Mouse (Mus musculus): ENCODE results near the gene Fxyd6.
A peak's percentile ranks its signal among the peaks of the same experiment; 100 is the strongest.

Fxyd6 gene

GRCm38 (mm10) chr9:45412700-45413477 is 42.9 kb downstream of the Fxyd6 start:
- no peak for DNase-seq

- DNase-seq = no peak
These were observed 43.6 kb downstream of the Fxyd6 start for GRCm38 (mm10) chr9:45413478-45414140.

GRCm38 (mm10) chr9:45415912-45416311 is 45.9 kb downstream of the Fxyd6 start:
- no peak for DNase-seq

- peak in 1 of 2 experiments; percentile 28 for DNase-seq
These were observed 47.3 kb downstream of the Fxyd6 start for GRCm38 (mm10) chr9:45417245-45417644.

GRCm38 (mm10) chr9:45418252-45418651 is 48.3 kb downstream of the Fxyd6 start:
- no peak for DNase-seq

GRCm38 (mm10) chr9:45421209-45421608 is 51.2 kb downstream of the Fxyd6 start:
- DNase-seq = no peak

GRCm38 (mm10) chr9:45422761-45423298 is 52.8 kb downstream of the Fxyd6 start:
- DNase-seq = no peak

GRCm38 (mm10) chr9:45426456-45426855 is 56.5 kb downstream of the Fxyd6 start, which contains the start of gene Dscaml1:
TSS of gene Dscaml1 (plus strand) at chr9:45426628.
- no peak for DNase-seq

GRCm38 (mm10) chr9:45429392-45429791 is 59.4 kb downstream of the Fxyd6 start:
- no peak for DNase-seq

GRCm38 (mm10) chr9:45429951-45430697 is 60.1 kb downstream of the Fxyd6 start:
- DNase-seq = no peak

- DNase-seq = no peak
These were observed 60.6 kb downstream of the Fxyd6 start for GRCm38 (mm10) chr9:45430698-45430959.

GRCm38 (mm10) chr9:45431150-45431549 is 61.2 kb downstream of the Fxyd6 start:
- DNase-seq = no peak

GRCm38 (mm10) chr9:45432639-45433038 is 62.7 kb downstream of the Fxyd6 start:
- DNase-seq = no peak

GRCm38 (mm10) chr9:45433119-45433518 is 63.1 kb downstream of the Fxyd6 start:
- no peak for DNase-seq

- no peak for DNase-seq
These were observed 64.2 kb downstream of the Fxyd6 start for GRCm38 (mm10) chr9:45434171-45434570.

- no peak for DNase-seq
These were observed 69.0 kb downstream of the Fxyd6 start for GRCm38 (mm10) chr9:45439025-45439424.

GRCm38 (mm10) chr9:45440083-45440784 is 70.2 kb downstream of the Fxyd6 start:
- no peak for DNase-seq

- no peak for DNase-seq
These were observed 74.3 kb downstream of the Fxyd6 start for GRCm38 (mm10) chr9:45444251-45444798.
